Mouse (Mus musculus): ENCODE results near the gene Acer1.

DNA sequence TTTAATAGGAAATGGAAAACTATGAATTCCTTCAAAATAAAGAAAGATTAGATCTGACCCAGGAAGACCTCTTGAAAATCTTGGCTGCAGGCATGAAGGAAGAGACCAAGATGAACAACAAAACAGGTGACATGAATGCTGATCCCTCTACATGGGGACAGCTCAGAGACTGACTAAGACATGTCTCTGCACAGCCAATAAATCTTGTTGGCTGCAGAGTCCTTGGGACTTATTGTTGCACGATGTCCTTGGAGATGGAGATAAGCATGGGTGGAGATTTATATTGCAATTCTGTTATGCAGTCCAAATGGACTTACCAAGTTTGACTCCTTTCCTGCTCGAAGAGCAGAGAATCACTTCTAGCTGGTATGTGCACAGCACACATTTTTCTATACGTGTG is 12.6 kb downstream of the Acer1 start:
- TF ChIP-seq CTCF (conservative IDR thresholded peaks at IDR 0.05; ENCODE audit: low read length) (no peak), POU5F1 (IDR thresholded peaks at IDR 0.05; ENCODE audit: borderline replicate concordance, low read length) (no peak), NANOG (IDR thresholded peaks at IDR 0.05; ENCODE audit: borderline replicate concordance, low read length) (no peak)

Measured in E14TG2a.4 (cell line).